Mouse (Mus musculus) midbrain, embryonic 10.5 days (tissue): ENCODE measurements at regions not wholly inside any gene's neighbourhood (a gene's known extent, or its start where the extent isn't known, plus 50 kb on each side); places are given as distances from the start of the nearest gene placed in this dataset.

Experiments
- DNase-seq: peaks from one replicate; pipeline ENCODE4 v3.0.0-alpha.2; 2017; ENCODE audit warnings: low spot score
- H3K27ac ChIP-seq: fragments of 300-500 bp; sonication (generic); replicated peaks from 2 replicates; pipeline ENCODE4 v1.5.1; 2016; ENCODE audit warnings: mild to moderate bottlenecking
- H3K27me3 ChIP-seq: fragments of 300-500 bp; sonication (generic); 2 replicates; pipeline ENCODE4 v1.6.1; 2016; ENCODE audit warnings: low read depth, mild to moderate bottlenecking; ENCODE audit not compliant: poor library complexity, severe bottlenecking
- H3K36me3 ChIP-seq: fragments of 300-500 bp; sonication (generic); 2 replicates; pipeline ENCODE4 v1.6.1; 2016; ENCODE audit warnings: mild to moderate bottlenecking, moderate library complexity
- H3K4me1 ChIP-seq: fragments of 300-500 bp; sonication (generic); 2 replicates; pipeline ENCODE4 v1.6.1; 2016
- H3K4me3 ChIP-seq: fragments of 300-500 bp; sonication (generic); 2 replicates; pipeline ENCODE4 v1.5.1; 2016; ENCODE audit warnings: mild to moderate bottlenecking, moderate library complexity
- H3K9me3 ChIP-seq: fragments of 300-500 bp; sonication (generic); replicated peaks from 2 replicates; pipeline ENCODE4 v1.6.1; 2016; ENCODE audit warnings: mild to moderate bottlenecking
- WGBS: fragments of 180-500 bp; shearing (Covaris S2); methylation state at CpG from one replicate; pipeline ENCODE4 v1.1.7; 2016; 5-methylcytosine and 5-hydroxymethylcytosine counted together

DNA sequence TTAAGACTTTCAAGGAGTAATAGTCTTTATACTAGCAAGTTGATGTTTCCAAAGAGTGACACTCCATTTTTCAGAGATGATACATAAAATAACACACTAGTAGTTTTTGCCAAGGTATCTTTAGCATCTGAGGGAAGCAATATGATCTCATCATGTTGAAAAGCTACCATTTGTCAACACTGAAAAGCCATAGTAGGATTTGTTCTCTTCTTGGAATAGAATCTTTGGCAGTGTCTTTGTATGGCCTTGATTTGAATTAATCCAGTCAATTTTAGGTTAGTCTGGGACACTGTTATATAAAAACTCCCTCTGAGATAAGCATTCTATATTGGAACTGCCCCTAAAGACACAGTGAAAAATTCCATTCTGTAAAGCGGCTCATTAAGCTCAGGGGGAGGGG lies 171.4 kb upstream of the Dcbld2 start:
- Histone ChIP-seq H3K4me1 (no peaks in the 10 kb centered on the region), H3K27ac (no peak overlapping the region), H3K4me3 (no peak overlapping the region), H3K27me3 (no peaks in the 10 kb centered on the region), H3K9me3 (no peaks in the 10 kb centered on the region), H3K36me3 (no peaks in the 10 kb centered on the region)
- no peak for DNase-seq
- WGBS = 86% methylated on average over 1 of the region's 1 CpGs

DNA sequence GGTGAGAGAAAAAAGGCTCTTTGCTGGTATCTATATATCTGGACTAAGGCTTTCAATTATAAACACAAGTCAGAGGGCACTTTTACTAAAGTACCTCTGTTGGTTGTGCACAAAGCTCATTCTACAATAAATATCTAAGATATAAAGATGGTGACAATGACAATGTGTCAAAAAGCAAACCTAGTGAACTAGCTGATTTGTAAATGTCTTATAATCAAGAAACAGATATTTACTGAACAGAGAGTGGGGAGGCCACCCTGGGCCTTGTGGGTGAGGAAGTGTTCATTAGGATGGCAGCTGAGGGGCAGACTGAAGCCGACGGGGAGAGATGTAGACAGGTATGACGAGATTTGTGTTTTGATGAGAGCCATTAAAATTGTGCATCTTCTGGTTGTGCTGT lies 132.0 kb upstream of the Dcbld2 start:
- Histone ChIP-seq H3K4me3 (no peak overlapping the region), H3K4me1 (no peaks in the 10 kb centered on the region), H3K27ac (no peak overlapping the region), H3K9me3 (no peaks in the 10 kb centered on the region), H3K36me3 (no peaks in the 10 kb centered on the region), H3K27me3 (no peaks in the 10 kb centered on the region)
- no peak for DNase-seq
- WGBS = 89% methylated on average over 3 of the region's 3 CpGs

DNA sequence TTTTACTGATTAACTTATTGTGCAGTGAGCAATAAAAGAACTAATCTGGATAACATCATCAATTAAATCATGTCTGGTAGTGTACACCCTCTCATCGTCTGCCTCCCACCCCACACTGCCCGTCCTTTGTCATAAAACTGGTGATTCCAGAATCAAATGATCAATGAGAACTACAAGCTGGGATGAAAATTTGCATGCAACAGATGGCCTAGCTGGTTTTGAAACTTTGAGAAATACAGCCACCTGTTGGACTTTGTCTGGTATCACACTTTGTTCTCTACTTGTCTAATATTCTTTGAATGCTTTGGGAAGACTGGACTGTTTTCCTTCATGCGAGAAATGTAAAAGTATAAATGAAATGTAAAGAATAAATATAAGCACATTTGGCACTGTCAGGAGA lies 126.8 kb upstream of the Dcbld2 start:
- whole genome bisulfite sequencing = 72% methylated on average over 3 of the region's 3 CpGs
- H3K27me3 ChIP-seq = no peaks in the 10 kb centered on the region
- no peak overlapping the region for H3K4me3 ChIP-seq
- H3K4me1 ChIP-seq = no peaks in the 10 kb centered on the region
- H3K36me3 ChIP-seq = no peaks in the 10 kb centered on the region
- H3K27ac ChIP-seq = no peak overlapping the region
- H3K9me3 ChIP-seq = no peaks in the 10 kb centered on the region
- no peak for DNase-seq

DNA sequence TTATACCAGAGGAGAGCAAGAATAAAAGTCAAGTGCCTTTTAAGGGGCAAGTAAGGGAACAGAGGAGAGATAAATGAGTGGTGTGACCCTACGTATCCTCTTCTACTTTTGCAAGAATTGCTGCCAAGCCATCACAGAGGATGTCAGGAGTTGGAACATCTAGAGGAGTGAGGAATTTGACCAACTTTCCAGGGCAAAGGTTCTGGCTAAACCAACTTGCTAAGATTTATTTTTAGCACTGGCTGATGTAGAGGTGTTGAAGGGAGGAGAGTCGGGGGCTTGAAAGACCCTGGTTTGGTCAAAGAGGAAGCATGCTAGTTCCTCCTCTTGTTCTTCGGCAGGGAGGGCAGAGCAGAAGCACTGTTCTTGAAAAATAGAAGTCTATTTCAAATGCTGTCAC lies 113.8 kb upstream of the Dcbld2 start:
- no peak for DNase-seq
- H3K4me3 ChIP-seq = no peak overlapping the region
- WGBS = 90% methylated on average over 3 of the region's 3 CpGs
- H3K4me1 ChIP-seq = no peaks in the 10 kb centered on the region
- no peaks in the 10 kb centered on the region for H3K27me3 ChIP-seq
- no peaks in the 10 kb centered on the region for H3K9me3 ChIP-seq
- H3K36me3 ChIP-seq = no peaks in the 10 kb centered on the region
- H3K27ac ChIP-seq = no peak overlapping the region

DNA sequence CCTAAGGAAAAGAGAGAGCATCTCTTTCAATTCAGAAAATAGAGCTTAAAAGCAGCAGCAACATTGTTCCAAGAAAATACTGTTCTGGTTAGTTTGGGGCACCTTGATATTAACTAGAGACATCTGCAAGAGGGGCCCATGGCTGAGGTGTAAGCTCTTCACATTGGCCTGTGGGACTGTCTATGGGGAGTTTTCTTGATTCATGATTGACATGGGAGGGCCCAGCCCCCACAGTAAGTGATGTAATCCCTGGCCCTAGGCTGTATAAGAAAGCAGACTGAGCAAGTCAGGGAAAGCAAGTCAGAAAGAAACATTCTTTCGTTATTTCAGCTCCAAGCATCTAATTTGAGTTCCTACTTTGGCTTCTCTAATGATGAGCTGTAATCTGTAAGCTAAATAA lies 113.1 kb upstream of the Dcbld2 start:
- Histone ChIP-seq H3K4me1 (no peaks in the 10 kb centered on the region), H3K4me3 (no peak overlapping the region), H3K27me3 (no peaks in the 10 kb centered on the region), H3K9me3 (no peaks in the 10 kb centered on the region), H3K36me3 (no peaks in the 10 kb centered on the region), H3K27ac (no peak overlapping the region)
- 76% methylated on average over 1 of the region's 1 CpGs for WGBS
- no peak for DNase-seq

DNA sequence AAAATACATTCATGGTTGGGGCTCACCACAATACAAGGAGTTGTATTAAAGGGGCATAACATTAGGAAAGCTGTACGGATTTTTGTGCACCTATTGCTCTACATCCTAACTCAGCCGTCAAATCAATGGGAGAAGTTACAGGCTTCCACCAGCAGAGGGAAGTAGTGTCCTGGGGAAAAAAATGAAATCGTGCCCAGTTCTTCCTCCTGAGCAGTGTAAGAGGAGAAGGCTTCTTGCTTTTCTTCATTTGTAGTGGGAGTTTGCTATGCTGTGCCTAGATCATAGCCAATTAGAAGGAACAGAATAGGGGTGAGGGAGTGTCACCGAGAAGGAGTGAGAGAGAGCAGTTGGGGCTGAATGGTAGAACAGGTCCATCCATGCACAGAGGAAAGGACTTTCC lies 108.7 kb upstream of the Dcbld2 start:
- 23% methylated on average over 4 of the region's 4 CpGs for WGBS
- Histone ChIP-seq H3K27me3 (no peaks in the 10 kb centered on the region), H3K36me3 (no peaks in the 10 kb centered on the region), H3K9me3 (no peaks in the 10 kb centered on the region), H3K4me3 (no peak overlapping the region), H3K27ac (no peak overlapping the region), H3K4me1 (peaks cover 13% of the 10 kb centered on the region)
- peak; percentile 60 for DNase-seq

DNA sequence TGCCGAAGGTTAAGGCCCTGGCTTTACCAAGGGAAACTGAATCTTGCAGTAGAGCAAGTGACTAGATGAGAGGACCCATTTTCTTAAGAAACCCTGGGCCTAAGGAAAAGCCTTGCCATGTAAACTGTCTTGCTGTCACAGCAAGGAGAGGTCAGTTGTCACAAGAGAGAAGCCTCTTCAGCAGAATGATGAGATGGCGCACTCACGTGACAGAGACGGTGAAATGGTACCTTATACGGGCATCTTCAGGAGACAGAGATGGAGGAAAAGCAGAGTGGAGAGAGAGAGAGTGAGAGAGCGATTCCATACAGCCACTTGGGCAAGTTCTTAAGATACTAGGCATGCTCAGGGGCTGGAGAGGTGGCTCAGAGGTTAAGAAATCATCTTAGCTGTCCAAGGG lies 108.1 kb upstream of the Dcbld2 start:
- no peak for DNase-seq
- no peaks in the 10 kb centered on the region for H3K27me3 ChIP-seq
- 94% methylated on average over 6 of the region's 6 CpGs for WGBS
- no peak overlapping the region for H3K4me3 ChIP-seq
- H3K9me3 ChIP-seq = no peaks in the 10 kb centered on the region
- no peaks in the 10 kb centered on the region for H3K36me3 ChIP-seq
- peaks cover 13% of the 10 kb centered on the region for H3K4me1 ChIP-seq
- no peak overlapping the region for H3K27ac ChIP-seq

DNA sequence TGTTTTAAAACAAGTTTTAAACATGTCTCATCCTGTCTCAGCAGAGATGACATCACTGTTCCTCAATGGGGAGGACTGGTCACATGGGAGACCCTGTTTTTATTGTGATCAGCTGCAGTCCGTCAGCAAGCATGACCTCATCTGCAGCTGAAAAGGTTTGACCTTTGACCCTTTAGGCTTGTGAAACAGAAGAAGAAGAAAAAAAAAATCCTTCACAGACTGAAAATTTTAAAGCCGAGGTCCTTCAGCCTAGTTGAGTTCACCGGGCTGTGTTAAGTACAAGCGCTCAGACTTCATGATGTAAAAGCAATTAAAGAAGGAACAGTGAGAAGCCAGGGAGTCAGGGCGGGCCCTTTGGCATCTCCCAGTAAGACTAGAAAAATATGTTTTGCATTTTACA lies 104.7 kb upstream of the Dcbld2 start:
- no peak overlapping the region for H3K27ac ChIP-seq
- H3K36me3 ChIP-seq = no peaks in the 10 kb centered on the region
- no peak overlapping the region for H3K4me3 ChIP-seq
- H3K27me3 ChIP-seq = no peaks in the 10 kb centered on the region
- peak; percentile 45 for DNase-seq
- H3K4me1 ChIP-seq = peaks cover 13% of the 10 kb centered on the region
- WGBS = 24% methylated on average over 5 of the region's 5 CpGs
- no peaks in the 10 kb centered on the region for H3K9me3 ChIP-seq

DNA sequence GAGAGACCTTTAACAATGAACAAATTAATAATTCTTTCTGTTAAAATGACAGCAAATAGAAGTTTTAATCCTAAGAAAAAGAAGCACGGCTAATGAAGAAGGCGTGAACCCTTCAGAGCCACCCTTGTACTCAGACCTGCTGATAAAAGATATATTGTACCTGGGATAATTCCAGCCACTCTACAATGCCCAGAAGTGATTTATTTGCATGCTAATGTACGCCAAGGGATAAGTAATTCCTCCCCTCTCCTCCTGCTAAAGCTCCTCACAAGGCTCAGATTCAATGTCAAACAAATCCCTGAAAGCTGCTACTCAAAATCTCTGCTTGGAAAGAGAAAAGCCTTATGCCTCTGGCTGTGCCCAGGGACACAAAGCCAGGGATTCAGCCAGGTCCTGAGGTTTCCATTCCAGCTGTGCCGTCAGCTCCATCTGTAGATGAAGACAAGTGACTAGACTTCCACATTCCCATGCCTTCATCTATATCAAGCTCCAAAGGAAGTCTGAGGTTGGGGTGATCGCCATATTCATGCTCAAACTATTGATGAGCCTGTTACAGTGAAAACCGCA lies 91.3 kb upstream of the Dcbld2 start:
- Histone ChIP-seq H3K4me3 (no peak overlapping the region), H3K36me3 (no peaks in the 10 kb centered on the region), H3K4me1 (peaks cover 7% of the 10 kb centered on the region), H3K9me3 (no peaks in the 10 kb centered on the region), H3K27me3 (no peaks in the 10 kb centered on the region), H3K27ac (peak overlapping the region; percentile 42)
- DNase-seq = no peak
- WGBS = 63% methylated on average over 6 of the region's 6 CpGs

DNA sequence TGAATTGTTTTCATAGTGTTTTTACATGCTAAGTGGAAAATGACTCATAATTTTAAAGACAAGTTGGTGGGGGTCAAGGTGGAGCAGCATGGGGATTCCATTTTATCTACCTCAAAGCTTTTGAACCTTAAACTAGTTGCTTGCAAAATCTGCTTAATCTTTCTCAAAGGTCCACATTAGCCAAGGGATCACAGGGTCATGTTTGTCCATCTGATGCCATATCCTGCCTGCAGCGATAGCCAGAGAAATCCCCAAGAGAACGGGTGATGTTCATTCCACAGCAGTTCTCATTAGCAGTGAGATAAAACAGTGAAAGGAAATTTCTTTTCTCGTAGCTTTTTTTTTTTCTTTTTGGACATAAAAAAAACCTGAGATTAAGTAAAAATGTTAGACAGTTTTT lies 77.2 kb upstream of the Dcbld2 start:
- Histone ChIP-seq H3K4me1 (no peaks in the 10 kb centered on the region), H3K27me3 (no peaks in the 10 kb centered on the region), H3K36me3 (no peaks in the 10 kb centered on the region), H3K27ac (no peak overlapping the region), H3K4me3 (no peak overlapping the region), H3K9me3 (no peaks in the 10 kb centered on the region)
- WGBS = 75% methylated on average over 3 of the region's 3 CpGs
- no peak for DNase-seq

DNA sequence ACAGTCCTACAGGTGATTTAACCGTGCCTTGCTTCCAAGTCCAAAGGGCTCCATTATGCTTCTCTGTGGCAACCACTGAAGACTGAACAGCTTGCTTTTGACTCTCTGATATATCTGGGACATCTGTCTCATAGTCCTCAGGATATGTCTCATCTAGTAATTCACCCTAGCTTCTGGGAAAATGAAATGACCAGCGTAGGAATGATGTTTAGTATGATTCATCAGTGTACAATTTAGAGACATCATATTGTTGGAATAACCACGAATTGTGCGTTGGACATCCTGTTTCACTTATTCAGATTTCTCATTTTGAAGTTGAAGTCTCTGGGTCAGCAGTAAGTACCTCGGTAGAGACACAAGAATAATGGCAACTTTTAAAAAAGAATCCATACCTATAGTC lies 64.3 kb upstream of the Dcbld2 start:
- no peak for DNase-seq
- 90% methylated on average over 5 of the region's 5 CpGs for WGBS
- H3K36me3 ChIP-seq = no peaks in the 10 kb centered on the region

DNA sequence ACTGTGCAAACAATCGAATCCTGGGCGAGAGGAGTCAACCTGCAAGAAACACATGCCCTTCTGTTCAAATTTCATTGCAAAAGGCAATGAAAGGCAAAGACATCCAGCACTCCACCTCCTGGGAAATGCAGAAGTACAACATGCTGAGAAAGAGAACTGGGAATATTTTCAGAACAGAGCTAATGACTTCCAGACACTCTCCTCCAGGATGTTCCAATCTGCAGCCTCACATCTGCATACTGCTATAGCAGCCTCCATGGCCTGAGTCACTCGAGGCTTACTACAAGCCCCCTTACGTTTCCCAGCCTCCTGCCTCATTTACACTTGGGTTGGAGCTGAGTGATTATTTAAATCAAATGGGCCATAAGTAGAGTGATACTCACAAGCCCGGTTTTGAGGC lies 58.9 kb upstream of the Dcbld2 start:
- Histone ChIP-seq H3K36me3 (no peaks in the 10 kb centered on the region), H3K4me3 (no peak overlapping the region), H3K4me1 (no peaks in the 10 kb centered on the region), H3K27ac (no peak overlapping the region), H3K27me3 (no peaks in the 10 kb centered on the region), H3K9me3 (no peaks in the 10 kb centered on the region)
- WGBS = 70% methylated on average over 5 of the region's 5 CpGs
- DNase-seq = peak; percentile 22

More for the DNA sequence above, 64.3 kb upstream of the Dcbld2 start:
- no peak overlapping the region for H3K4me3 ChIP-seq
- H3K9me3 ChIP-seq = no peaks in the 10 kb centered on the region
- H3K27me3 ChIP-seq = no peaks in the 10 kb centered on the region
- H3K4me1 ChIP-seq = no peaks in the 10 kb centered on the region
- no peak overlapping the region for H3K27ac ChIP-seq

DNA sequence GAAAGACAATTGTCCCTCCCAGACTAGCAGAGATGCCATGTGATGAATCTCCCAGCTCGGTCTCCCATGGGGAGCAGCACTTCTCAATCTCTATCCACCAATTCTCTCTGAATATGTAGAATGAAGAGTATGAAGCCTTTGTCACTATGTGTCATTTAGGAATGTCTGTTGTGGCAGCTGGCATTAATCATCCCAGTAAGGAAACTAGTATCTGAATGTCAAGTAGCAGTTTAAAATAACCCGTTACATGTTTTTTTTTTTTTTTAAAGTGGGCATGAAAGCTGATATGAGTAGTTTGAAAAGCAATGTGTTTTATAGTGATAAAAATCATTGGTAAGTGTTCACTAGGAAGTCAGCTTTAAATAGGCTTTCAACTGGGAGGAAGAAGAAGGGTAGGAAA lies 58.4 kb upstream of the Dcbld2 start:
- no peaks in the 10 kb centered on the region for H3K4me1 ChIP-seq
- H3K27me3 ChIP-seq = no peaks in the 10 kb centered on the region
- H3K27ac ChIP-seq = no peak overlapping the region
- no peaks in the 10 kb centered on the region for H3K9me3 ChIP-seq
- H3K36me3 ChIP-seq = no peaks in the 10 kb centered on the region
- DNase-seq = no peak
- H3K4me3 ChIP-seq = no peak overlapping the region
- WGBS = 69% methylated on average over 2 of the region's 2 CpGs

DNA sequence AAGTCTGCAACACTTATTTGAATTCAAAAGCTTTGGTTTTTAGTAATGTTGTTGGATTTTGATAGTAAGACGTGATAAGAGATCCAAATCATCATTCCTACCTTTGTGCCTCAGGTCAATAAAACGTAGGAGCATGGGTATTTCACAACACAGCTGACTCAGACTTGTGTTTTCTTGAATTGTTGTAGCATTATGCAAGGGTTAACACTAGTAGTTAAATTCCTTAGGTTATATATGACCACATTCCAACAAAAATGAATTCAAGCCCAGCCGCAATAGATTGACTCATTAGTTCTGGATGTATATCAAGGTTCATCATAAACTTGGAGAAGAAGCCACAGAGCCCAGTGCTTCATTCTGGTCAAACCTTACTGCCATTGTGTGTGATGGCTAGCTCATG lies 56.1 kb upstream of the Dcbld2 start:
- 94% methylated on average over 3 of the region's 3 CpGs for WGBS

More for the DNA sequence above, 56.1 kb upstream of the Dcbld2 start:
- no peak for DNase-seq
- H3K27me3 ChIP-seq = no peaks in the 10 kb centered on the region
- no peaks in the 10 kb centered on the region for H3K4me1 ChIP-seq
- H3K9me3 ChIP-seq = no peaks in the 10 kb centered on the region
- no peak overlapping the region for H3K27ac ChIP-seq
- no peak overlapping the region for H3K4me3 ChIP-seq
- H3K36me3 ChIP-seq = no peaks in the 10 kb centered on the region
